Mouse (Mus musculus) midbrain, embryonic 15.5 days (tissue): ENCODE data around the gene Ccnb3. TPM values are rescaled to one million over a fixed set of nuclear protein-coding genes. Genes with fewer than 3 reads are reported as not detected.
"Not testable (repeated sequence)": the region's sequence is repeated elsewhere in the genome, so short reads cannot be mapped to it uniquely, and the experiment has no call there.

Experiments used
- ATAC-seq: fragments of 200-750 bp; cut with Nextera tagmentation; replicated peaks from 2 replicates; pipeline ENCODE4 v1.8.0; 2017; ENCODE audit warnings: moderate TSS enrichment
- H3K27ac ChIP-seq: fragments of 300-500 bp; sonication (generic); 2 replicates; pipeline ENCODE4 v1.5.1; 2015; ENCODE audit warnings: mild to moderate bottlenecking, inconsistent platforms
- H3K27me3 ChIP-seq: fragments of 300-500 bp; sonication (generic); replicated peaks from 2 replicates; pipeline ENCODE4 v1.6.1; 2015; ENCODE audit warnings: inconsistent platforms
- H3K36me3 ChIP-seq: fragments of 300-500 bp; sonication (generic); replicated peaks from 2 replicates; pipeline ENCODE4 v1.6.1; 2015; ENCODE audit warnings: inconsistent platforms
- H3K4me1 ChIP-seq: fragments of 300-500 bp; sonication (generic); 2 replicates; pipeline ENCODE4 v1.6.1; 2015; ENCODE audit warnings: inconsistent platforms
- H3K4me2 ChIP-seq: fragments of 300-500 bp; sonication (generic); 2 replicates; pipeline ENCODE4 v1.6.1; 2015; ENCODE audit warnings: inconsistent platforms, mild to moderate bottlenecking, moderate library complexity
- H3K4me3 ChIP-seq: fragments of 300-500 bp; sonication (generic); 2 replicates; pipeline ENCODE4 v1.5.1; 2015; ENCODE audit warnings: mild to moderate bottlenecking, inconsistent platforms
- H3K9ac ChIP-seq: fragments of 300-500 bp; sonication (generic); 2 replicates; pipeline ENCODE4 v1.6.1; 2015; ENCODE audit warnings: mild to moderate bottlenecking, inconsistent platforms
- H3K9me3 ChIP-seq: fragments of 300-500 bp; sonication (generic); 2 replicates; pipeline ENCODE4 v1.6.1; 2016; ENCODE audit warnings: inconsistent platforms
- WGBS: fragments of 180-500 bp; shearing (Covaris S2); methylation state at CpG from one replicate; pipeline ENCODE4 v1.1.7; 2015; ENCODE audit warnings: mixed read lengths; 5-methylcytosine and 5-hydroxymethylcytosine counted together
- polyA plus RNA-seq: library from polyadenylated mRNA; unstranded; fragments of >200 nt; fragmentation: Nextera tagmentation; extraction: Ambion mirVana; gene quantifications from 2 replicates; pipeline ENCODE4 v1.2.1, GENCODE M21; 2015

The Ccnb3 gene
- polyA plus RNA-seq, result not detected in 2 replicates

GRCm38 (mm10) chrX:7041519-7041918 is at the start of gene Ccnb3:
Gene Ccnb3, minus strand, starts transcription at chrX:7041619.
- Histone ChIP-seq H3K36me3 (no peaks in the 10 kb centered on the region), H3K9me3 (no peaks in the 10 kb centered on the region), H3K4me1 (no peaks in the 10 kb centered on the region), H3K4me3 (no peak within 1 kb of the TSS), H3K27ac (no peak within 1 kb of the TSS), H3K4me2 (no peak within 1 kb of the TSS), H3K27me3 (no peaks in the 10 kb centered on the region), H3K9ac (no peak within 1 kb of the TSS)
- ATAC-seq, result no peak
- WGBS, result 93% methylated on average over 19 of the region's 19 CpGs

GRCm38 (mm10) chrX:7090323-7090722 is 48.9 kb upstream of the Ccnb3 start:
- Histone ChIP-seq H3K36me3 (no peaks in the 10 kb centered on the region), H3K9me3 (no peaks in the 10 kb centered on the region), H3K4me1 (no peaks in the 10 kb centered on the region), H3K9ac (no peak overlapping the region), H3K4me3 (no peak overlapping the region), H3K27ac (no peak overlapping the region), H3K4me2 (no peak overlapping the region), H3K27me3 (no peaks in the 10 kb centered on the region)
- no peak for ATAC-seq

- Histone ChIP-seq H3K4me3 (no peak overlapping the region), H3K27me3 (no peaks in the 10 kb centered on the region), H3K9me3 (no peaks in the 10 kb centered on the region), H3K4me2 (no peak overlapping the region), H3K9ac (no peak overlapping the region), H3K27ac (no peak overlapping the region), H3K36me3 (no peaks in the 10 kb centered on the region), H3K4me1 (no peaks in the 10 kb centered on the region)
- WGBS, result 83% methylated on average over 1 of the region's 1 CpGs
- no peak for ATAC-seq
Observed at GRCm38 (mm10) chrX:7085878-7086277, 44.5 kb upstream of the Ccnb3 start.

GRCm38 (mm10) chrX:7079820-7080429 is 38.5 kb upstream of the Ccnb3 start:
- H3K4me1 ChIP-seq, result no peaks in the 10 kb centered on the region
- H3K36me3 ChIP-seq, result no peaks in the 10 kb centered on the region
- no peaks in the 10 kb centered on the region for H3K9me3 ChIP-seq
- H3K9ac ChIP-seq, result no peak overlapping the region
- no peaks in the 10 kb centered on the region for H3K27me3 ChIP-seq
- no peak overlapping the region for H3K27ac ChIP-seq
- no peak overlapping the region for H3K4me3 ChIP-seq
- ATAC-seq, result no peak
- no peak overlapping the region for H3K4me2 ChIP-seq
- WGBS, result 87% methylated on average over 6 of the region's 6 CpGs

- WGBS, result 77% methylated on average over 2 of the region's 2 CpGs
- Histone ChIP-seq H3K9ac (no peak overlapping the region), H3K4me1 (no peaks in the 10 kb centered on the region), H3K36me3 (no peaks in the 10 kb centered on the region), H3K27ac (no peak overlapping the region), H3K9me3 (no peaks in the 10 kb centered on the region), H3K27me3 (no peaks in the 10 kb centered on the region), H3K4me3 (no peak overlapping the region), H3K4me2 (no peak overlapping the region)
- no peak for ATAC-seq
Observed at GRCm38 (mm10) chrX:7068002-7068401, 26.6 kb upstream of the Ccnb3 start.

- H3K4me2 ChIP-seq, result no peak within 1 kb of the TSS
- H3K36me3 ChIP-seq, result no peaks in the 10 kb centered on the region
- no peak within 1 kb of the TSS for H3K4me3 ChIP-seq
- no peak for ATAC-seq
- no peak within 1 kb of the TSS for H3K27ac ChIP-seq
- H3K27me3 ChIP-seq, result no peaks in the 10 kb centered on the region
- no peaks in the 10 kb centered on the region for H3K9me3 ChIP-seq
- H3K9ac ChIP-seq, result no peak within 1 kb of the TSS
- H3K4me1 ChIP-seq, result no peaks in the 10 kb centered on the region
- 91% methylated on average over 1 of the region's 1 CpGs for WGBS
Observed at GRCm38 (mm10) chrX:7067219-7067618, 25.8 kb upstream of the Ccnb3 start, which contains the start of gene Akap4. Gene Akap4, plus strand, starts transcription at chrX:7067519.

GRCm38 (mm10) chrX:7064109-7064508 is 22.7 kb upstream of the Ccnb3 start:
- Histone ChIP-seq H3K27ac (no peak overlapping the region), H3K4me1 (no peaks in the 10 kb centered on the region), H3K4me2 (no peak overlapping the region), H3K36me3 (no peaks in the 10 kb centered on the region), H3K9ac (no peak overlapping the region), H3K9me3 (no peaks in the 10 kb centered on the region), H3K27me3 (no peaks in the 10 kb centered on the region), H3K4me3 (no peak overlapping the region)
- ATAC-seq, result no peak

- H3K27ac ChIP-seq, result no peak overlapping the region
- WGBS, result 83% methylated on average over 2 of the region's 2 CpGs
- no peak overlapping the region for H3K4me2 ChIP-seq
- H3K36me3 ChIP-seq, result no peaks in the 10 kb centered on the region
- H3K27me3 ChIP-seq, result no peaks in the 10 kb centered on the region
- H3K9me3 ChIP-seq, result no peaks in the 10 kb centered on the region
- no peak overlapping the region for H3K9ac ChIP-seq
- no peaks in the 10 kb centered on the region for H3K4me1 ChIP-seq
- no peak overlapping the region for H3K4me3 ChIP-seq
- no peak for ATAC-seq
Observed at GRCm38 (mm10) chrX:7057634-7058033, 16.2 kb upstream of the Ccnb3 start.

GRCm38 (mm10) chrX:7057056-7057455 is 15.6 kb upstream of the Ccnb3 start:
- H3K4me1 ChIP-seq, result no peaks in the 10 kb centered on the region
- no peaks in the 10 kb centered on the region for H3K27me3 ChIP-seq
- no peak for ATAC-seq
- H3K27ac ChIP-seq, result no peak overlapping the region
- H3K4me2 ChIP-seq, result no peak overlapping the region
- H3K9me3 ChIP-seq, result no peaks in the 10 kb centered on the region
- H3K36me3 ChIP-seq, result no peaks in the 10 kb centered on the region
- H3K4me3 ChIP-seq, result no peak overlapping the region
- H3K9ac ChIP-seq, result no peak overlapping the region

- not testable (repeated sequence) for H3K9ac ChIP-seq, H3K36me3 ChIP-seq, H3K27me3 ChIP-seq, ATAC-seq, H3K27ac ChIP-seq, H3K4me3 ChIP-seq, H3K4me2 ChIP-seq, H3K9me3 ChIP-seq, H3K4me1 ChIP-seq
- 82% methylated on average over 4 of the region's 4 CpGs for WGBS
Observed at GRCm38 (mm10) chrX:6983916-6984315, 57.5 kb downstream of the Ccnb3 start.

GRCm38 (mm10) chrX:6971956-6972355 is 69.5 kb downstream of the Ccnb3 start:
- H3K4me1 ChIP-seq, result no peaks in the 10 kb centered on the region
- H3K9me3 ChIP-seq, result no peaks in the 10 kb centered on the region
- H3K27me3 ChIP-seq, result no peaks in the 10 kb centered on the region
- ATAC-seq, result no peak
- H3K27ac ChIP-seq, result no peak overlapping the region
- no peak overlapping the region for H3K4me2 ChIP-seq
- H3K9ac ChIP-seq, result no peak overlapping the region
- H3K4me3 ChIP-seq, result no peak overlapping the region
- 78% methylated on average over 1 of the region's 1 CpGs for WGBS
- H3K36me3 ChIP-seq, result no peaks in the 10 kb centered on the region

GRCm38 (mm10) chrX:6968598-6968997 is 72.8 kb downstream of the Ccnb3 start:
- Histone ChIP-seq H3K27me3 (no peaks in the 10 kb centered on the region), H3K4me1 (no peaks in the 10 kb centered on the region), H3K9me3 (no peaks in the 10 kb centered on the region), H3K9ac (no peak overlapping the region), H3K4me3 (no peak overlapping the region), H3K4me2 (no peak overlapping the region), H3K27ac (no peak overlapping the region), H3K36me3 (no peaks in the 10 kb centered on the region)
- WGBS, result 78% methylated on average over 3 of the region's 3 CpGs
- ATAC-seq, result no peak
